Comparison of ENCODE assay signal across 13 mouse cellular contexts in the genomic region with DNA sequence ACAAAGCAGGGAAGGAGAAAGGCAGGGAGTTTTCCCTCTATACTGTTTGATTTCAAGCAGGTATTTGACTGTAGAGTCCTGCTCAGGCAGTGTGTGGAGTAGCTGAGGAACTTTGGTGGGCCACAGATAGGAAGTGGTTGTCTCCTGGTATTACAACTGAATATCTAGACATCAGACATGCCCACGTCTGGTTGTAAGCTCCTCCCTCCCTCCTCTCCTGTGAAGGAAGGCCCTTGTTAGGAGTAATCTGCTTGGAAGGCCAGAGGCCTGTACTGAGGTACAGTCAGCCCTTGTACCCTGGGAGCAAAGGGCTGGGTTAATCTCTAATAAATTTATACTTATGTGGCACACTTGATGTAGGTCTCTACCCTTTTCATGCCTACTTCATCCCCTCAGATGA.
A peak's percentile ranks its signal among the peaks of the same experiment; 100 is the strongest.
DNase-seq lines count a peak whose midpoint lies in the region; ATAC-seq lines count a peak whose summit lies in the region.
"Had no signal": no experiment of that assay in that cellular context is flagged by ENCODE, and none has a peak within 500 bp of the region (broad histone marks: within the 10 kb centered on the region; RNA-seq: fewer than 3 reads in every experiment).

No protein-coding gene starts in this region.

- ATAC-seq in kidney, embryonic 16.5 days (ENCODE audit: low FRiP score, low TSS enrichment): 0 out of 2 replicates have a peak, but pooled peaks have one; percentile 21
- peak; percentile 20 for ATAC-seq in activated CD4-positive, CD25-positive, alpha-beta regulatory T cell, adult 4 months
- peak; percentile 72 for ATAC-seq in intestine, embryonic 16.5 days
- ATAC-seq in megakaryocyte progenitor cell, adult 5-6 weeks (replicated peaks; ENCODE audit: poor library complexity): peak; percentile 71
- ATAC-seq in forebrain, embryonic 11.5 days (replicated peaks; ENCODE audit: low FRiP score): no peak

- H3K27ac ChIP-seq in kidney, embryonic 16.5 days (ENCODE audit: low read length): no peak overlapping the region
- H3K27ac ChIP-seq in intestine, embryonic 16.5 days (ENCODE audit: low read length): peak overlapping the region; percentile 78
- no peak overlapping the region for H3K27ac ChIP-seq in forebrain, embryonic 11.5 days (ENCODE audit: low read depth, low read length)
- H3K27ac ChIP-seq: limb, embryonic 10.5 days had no signal

- peaks cover 60% of the 10 kb centered on the region for H3K4me1 ChIP-seq in kidney, embryonic 16.5 days (ENCODE audit: insufficient read depth, low read length)
- peaks cover 42% of the 10 kb centered on the region for H3K4me1 ChIP-seq in intestine, embryonic 16.5 days (ENCODE audit: control insufficient read depth, insufficient read depth, low read length)
- H3K4me1 ChIP-seq in forebrain, embryonic 11.5 days (replicated peaks; ENCODE audit: control insufficient read depth, insufficient read depth, low read length): no peaks in the 10 kb centered on the region

- no peak overlapping the region for H3K4me3 ChIP-seq in kidney, embryonic 16.5 days (ENCODE audit: low read length)
- no peak overlapping the region for H3K4me3 ChIP-seq in intestine, embryonic 16.5 days (ENCODE audit: low read length)
- H3K4me3 ChIP-seq in forebrain, embryonic 11.5 days (ENCODE audit: low read depth, low read length): no peak overlapping the region
- H3K4me3 ChIP-seq: gastrocnemius, adult 2 months; limb, embryonic 10.5 days had no signal

- H3K9me3 ChIP-seq in kidney, embryonic 16.5 days (ENCODE audit: low read length): no peaks in the 10 kb centered on the region
- no peaks in the 10 kb centered on the region for H3K9me3 ChIP-seq in intestine, embryonic 16.5 days (ENCODE audit: control insufficient read depth, low read length)
- no peaks in the 10 kb centered on the region for H3K9me3 ChIP-seq in forebrain, embryonic 11.5 days (ENCODE audit: control insufficient read depth, low read length)
- H3K9me3 ChIP-seq: limb, embryonic 10.5 days had no signal

- H3K4me2 ChIP-seq in kidney, embryonic 16.5 days (replicated peaks; ENCODE audit: low read depth, low read length): no peak overlapping the region
- H3K4me2 ChIP-seq in intestine, embryonic 16.5 days (ENCODE audit: low read depth, low read length): no peak overlapping the region
- H3K4me2 ChIP-seq in forebrain, embryonic 11.5 days (ENCODE audit: low read depth, low read length, severe bottlenecking): no peak overlapping the region

- no peak overlapping the region for H3K9ac ChIP-seq in kidney, embryonic 16.5 days (replicated peaks; ENCODE audit: low read length)
- H3K9ac ChIP-seq in intestine, embryonic 16.5 days (ENCODE audit: low read depth, low read length): no peak overlapping the region
- no peak overlapping the region for H3K9ac ChIP-seq in forebrain, embryonic 11.5 days (ENCODE audit: low read length)

- H3K27me3 ChIP-seq in kidney, embryonic 16.5 days (ENCODE audit: insufficient read depth, low read length): no peaks in the 10 kb centered on the region
- no peaks in the 10 kb centered on the region for H3K27me3 ChIP-seq in intestine, embryonic 16.5 days (replicated peaks; ENCODE audit: control insufficient read depth, insufficient read depth, low read length)
- no peaks in the 10 kb centered on the region for H3K27me3 ChIP-seq in forebrain, embryonic 11.5 days (ENCODE audit: control insufficient read depth, insufficient read depth, low read length)

- no peak for DNase-seq in kidney, postnatal 14 days
- DNase-seq in forebrain, embryonic 11.5 days (ENCODE audit: low spot score): no peak
- DNase-seq in cerebellum, adult 11 months: no peak
- DNase-seq: gastrocnemius, adult 2 months; heart, postnatal 10 days; kidney, postnatal 10 days; lung, postnatal 4 days; thymus, adult 2 months had no signal

- 0 out of 2 replicates have a peak, but pooled peaks cover 3% of the 10 kb centered on the region for H3K36me3 ChIP-seq in kidney, embryonic 16.5 days (ENCODE audit: insufficient read depth, low read length)
- no peaks in the 10 kb centered on the region for H3K36me3 ChIP-seq in intestine, embryonic 16.5 days (ENCODE audit: control insufficient read depth, insufficient read depth, low read length)
- no peaks in the 10 kb centered on the region; the same call in 1 of the 2 replicates for H3K36me3 ChIP-seq in forebrain, embryonic 11.5 days (ENCODE audit: control insufficient read depth, insufficient read depth, low read length)

- WGBS in kidney, embryonic 16.5 days: 21% methylated on average over 1 of the region's 1 CpGs
- 18% methylated on average over 1 of the region's 1 CpGs for WGBS in intestine, embryonic 16.5 days
- WGBS in forebrain, embryonic 11.5 days: 26% methylated on average over 1 of the region's 1 CpGs
